Mouse (Mus musculus) hindbrain, embryonic 16.5 days (tissue): Measurements from ENCODE around the gene Mctp1. TPM values are rescaled to one million over a fixed set of nuclear protein-coding genes. Genes with fewer than 3 reads are reported as not detected.

ENCODE experiments used
- ATAC-seq: fragments of 200-750 bp; cut with Nextera tagmentation; 2 replicates; pipeline ENCODE4 v1.8.0; 2017; ENCODE audit warnings: moderate TSS enrichment, moderate library complexity
- H3K27ac ChIP-seq: fragments of 300-500 bp; sonication (generic); 2 replicates; pipeline ENCODE4 v1.5.1; 2014; ENCODE audit warnings: low read depth, mild to moderate bottlenecking, control low read depth, low read length, moderate library complexity
- H3K27me3 ChIP-seq: fragments of 300-500 bp; sonication (generic); replicated peaks from 2 replicates; pipeline ENCODE4 v1.6.1; 2014; ENCODE audit warnings: low read length; ENCODE audit not compliant: control insufficient read depth, insufficient read depth
- H3K36me3 ChIP-seq: fragments of 300-500 bp; sonication (generic); 2 replicates; pipeline ENCODE4 v1.6.1; 2014; ENCODE audit warnings: mild to moderate bottlenecking, low read length, moderate library complexity, mixed read lengths; ENCODE audit not compliant: control insufficient read depth, insufficient read depth
- H3K4me1 ChIP-seq: fragments of 300-500 bp; sonication (generic); 2 replicates; pipeline ENCODE4 v1.6.1; 2014; ENCODE audit warnings: low read depth, low read length; ENCODE audit not compliant: control insufficient read depth, insufficient read depth
- H3K4me2 ChIP-seq: fragments of 300-500 bp; sonication (generic); 2 replicates; pipeline ENCODE4 v1.6.1; 2014; ENCODE audit warnings: mild to moderate bottlenecking, low read length, control low read depth, moderate library complexity
- H3K4me3 ChIP-seq: fragments of 300-500 bp; sonication (generic); 2 replicates; pipeline ENCODE4 v1.5.1; 2014; ENCODE audit warnings: mild to moderate bottlenecking, low read length, control low read depth, moderate library complexity
- H3K9ac ChIP-seq: fragments of 300-500 bp; sonication (generic); 2 replicates; pipeline ENCODE4 v1.6.1; 2014; ENCODE audit warnings: low read depth, mild to moderate bottlenecking, control low read depth, low read length, moderate library complexity
- H3K9me3 ChIP-seq: fragments of 300-500 bp; sonication (generic); 2 replicates; pipeline ENCODE4 v1.6.1; 2014; ENCODE audit warnings: mild to moderate bottlenecking, low read length, moderate library complexity; ENCODE audit not compliant: control insufficient read depth
- whole genome bisulfite sequencing: fragments of 180-500 bp; shearing (Covaris S2); extraction: QIAGEN DNeasy Blood & Tissue Kit; methylation state at CpG from one replicate; pipeline ENCODE4 v1.1.7; 2014; 5-methylcytosine and 5-hydroxymethylcytosine counted together
- polyA plus RNA-seq: library from polyadenylated mRNA; unstranded; fragments of >200 nt; fragmentation: Nextera tagmentation; extraction: Ambion mirVana; gene quantifications from 2 replicates; pipeline ENCODE4 v1.2.1, GENCODE M21; 2015

The Mctp1 gene
- polyA plus RNA-seq, 1 experiment from 2014 or later = 4.1 TPM

DNA sequence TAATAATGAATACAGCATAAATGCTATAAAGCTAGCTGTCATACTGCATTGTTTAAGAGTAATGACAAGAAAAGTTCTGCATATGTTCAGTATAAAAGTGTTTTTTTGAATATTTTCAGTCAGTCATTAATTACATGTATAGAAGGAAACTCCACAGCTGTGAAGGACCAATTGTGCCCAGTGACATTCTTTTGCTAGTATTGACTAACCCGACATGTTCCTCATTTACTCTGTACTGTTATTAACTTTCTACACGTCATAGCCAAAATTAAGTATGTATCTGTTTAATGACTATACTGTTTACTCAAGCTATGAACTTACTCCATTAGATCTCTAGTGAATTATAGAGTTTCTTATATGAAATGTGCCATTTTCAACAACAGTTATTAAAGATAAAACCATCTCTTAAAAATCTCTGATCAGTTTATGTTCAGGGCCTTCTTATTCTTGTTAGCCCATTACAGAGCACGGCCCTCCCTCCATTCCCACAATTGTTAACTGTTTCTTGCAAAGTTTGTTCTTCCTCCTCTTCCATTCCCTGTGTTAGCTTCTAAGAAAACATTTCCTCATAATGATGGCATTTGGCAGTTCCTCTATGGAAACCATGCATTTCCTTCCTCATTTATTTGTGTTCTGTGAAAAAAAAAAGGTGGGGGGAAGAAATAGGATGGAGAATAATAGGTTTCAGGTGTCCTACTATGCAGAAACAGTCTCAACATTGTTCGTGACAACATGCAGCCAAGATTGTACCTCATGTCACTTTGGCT lies 366.5 kb downstream of the Mctp1 start:
- WGBS = 78% methylated on average over 4 of the region's 4 CpGs
- Histone ChIP-seq H3K27me3 (no peaks in the 10 kb centered on the region), H3K36me3 (no peaks in the 10 kb centered on the region), H3K4me1 (no peaks in the 10 kb centered on the region), H3K9ac (no peak overlapping the region), H3K4me3 (no peak overlapping the region), H3K27ac (no peak overlapping the region), H3K4me2 (no peak overlapping the region), H3K9me3 (no peaks in the 10 kb centered on the region)
- no peak for ATAC-seq

DNA sequence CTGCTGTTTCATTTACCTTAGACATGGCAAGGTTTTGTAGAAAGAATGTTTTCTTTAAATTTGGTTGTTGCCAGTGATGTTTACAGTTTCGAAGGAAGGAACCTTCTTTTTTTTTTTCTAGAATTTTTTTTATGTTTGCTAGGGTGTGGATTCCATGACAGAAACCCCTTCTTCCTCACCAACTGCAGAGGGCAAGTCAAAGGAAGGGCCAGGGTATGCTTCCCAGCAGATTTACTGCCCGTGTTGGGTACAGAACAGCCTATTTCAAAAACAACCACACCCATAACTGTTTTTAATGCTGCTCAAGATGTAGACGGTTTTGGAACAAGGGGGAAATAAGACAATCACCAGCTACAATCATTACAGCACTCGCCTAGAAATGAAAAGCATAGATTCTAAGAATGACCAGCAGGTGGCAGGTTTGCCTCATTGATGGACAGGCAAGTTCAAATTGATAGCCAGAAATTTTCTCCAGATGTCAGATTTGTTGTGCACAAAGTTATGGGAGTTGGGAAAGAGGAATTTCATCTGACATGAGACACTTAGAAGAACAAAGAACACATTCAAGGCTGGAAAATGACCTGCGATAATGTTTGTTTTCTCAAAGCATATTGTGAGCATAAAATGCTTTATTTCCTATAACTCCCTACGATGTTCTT lies 375.6 kb downstream of the Mctp1 start:
- WGBS = 23% methylated on average over 6 of the region's 6 CpGs
- Histone ChIP-seq H3K4me1 (no peaks in the 10 kb centered on the region), H3K9me3 (no peaks in the 10 kb centered on the region), H3K4me2 (no peak overlapping the region), H3K27me3 (no peaks in the 10 kb centered on the region), H3K9ac (no peak overlapping the region), H3K27ac (no peak overlapping the region), H3K4me3 (no peak overlapping the region), H3K36me3 (no peaks in the 10 kb centered on the region)
- ATAC-seq = 0 out of 2 replicates have a peak, but pooled peaks have one; percentile 56

DNA sequence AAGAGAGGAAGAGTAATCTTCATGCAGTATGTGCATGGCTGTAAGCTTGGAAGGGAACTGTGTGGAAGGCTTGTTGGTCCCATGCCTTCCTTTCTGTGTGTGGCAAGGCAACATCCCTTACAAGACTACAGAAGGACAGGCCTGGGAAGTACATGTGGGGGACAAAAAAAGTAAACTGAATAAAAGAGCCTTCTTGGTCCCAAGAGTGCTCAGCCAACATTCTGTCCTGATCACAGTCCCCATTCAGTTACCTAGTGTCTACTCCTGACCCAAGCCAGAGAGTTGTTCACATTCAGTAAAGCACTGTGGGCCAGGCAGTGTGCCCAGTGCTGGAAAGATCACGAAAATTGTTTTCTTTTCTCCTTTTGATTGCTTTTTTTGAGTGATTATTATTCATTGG lies 415.3 kb downstream of the Mctp1 start:
- WGBS = 59% methylated on average over 1 of the region's 1 CpGs
- Histone ChIP-seq H3K27ac (no peak overlapping the region), H3K4me2 (no peak overlapping the region), H3K36me3 (no peaks in the 10 kb centered on the region), H3K27me3 (no peaks in the 10 kb centered on the region), H3K9me3 (no peaks in the 10 kb centered on the region), H3K9ac (no peak overlapping the region), H3K4me3 (no peak overlapping the region), H3K4me1 (no peaks in the 10 kb centered on the region)
- ATAC-seq = peak; percentile 86

DNA sequence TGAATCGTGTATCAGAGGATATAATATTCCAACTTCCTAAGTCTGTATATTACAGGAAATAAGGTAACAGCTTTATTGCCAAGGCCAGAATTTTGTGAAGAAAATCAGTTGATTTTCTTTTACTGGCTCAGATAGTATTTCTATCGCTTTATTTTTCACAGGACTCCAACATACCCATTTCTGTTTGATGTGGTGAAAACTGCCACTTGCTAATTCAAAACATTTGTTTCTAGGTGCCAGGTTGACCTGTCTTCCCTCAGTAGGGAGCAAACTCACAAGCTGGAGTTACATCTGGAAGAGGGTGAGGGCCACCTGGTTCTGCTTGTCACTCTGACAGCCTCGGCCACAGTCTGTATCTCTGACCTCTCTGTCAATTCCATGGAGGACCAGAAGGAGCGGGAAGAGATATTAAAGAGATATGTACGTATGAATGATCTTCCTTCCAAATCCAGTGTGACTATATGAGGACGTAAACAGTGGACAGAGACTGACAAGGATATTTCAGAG lies 416.8 kb downstream of the Mctp1 start:
- Histone ChIP-seq H3K4me2 (no peak overlapping the region), H3K4me3 (no peak overlapping the region), H3K27me3 (no peaks in the 10 kb centered on the region), H3K36me3 (no peaks in the 10 kb centered on the region), H3K4me1 (no peaks in the 10 kb centered on the region), H3K27ac (no peak overlapping the region), H3K9me3 (no peaks in the 10 kb centered on the region), H3K9ac (no peak overlapping the region)
- 75% methylated on average over 6 of the region's 6 CpGs for WGBS
- no peak for ATAC-seq

DNA sequence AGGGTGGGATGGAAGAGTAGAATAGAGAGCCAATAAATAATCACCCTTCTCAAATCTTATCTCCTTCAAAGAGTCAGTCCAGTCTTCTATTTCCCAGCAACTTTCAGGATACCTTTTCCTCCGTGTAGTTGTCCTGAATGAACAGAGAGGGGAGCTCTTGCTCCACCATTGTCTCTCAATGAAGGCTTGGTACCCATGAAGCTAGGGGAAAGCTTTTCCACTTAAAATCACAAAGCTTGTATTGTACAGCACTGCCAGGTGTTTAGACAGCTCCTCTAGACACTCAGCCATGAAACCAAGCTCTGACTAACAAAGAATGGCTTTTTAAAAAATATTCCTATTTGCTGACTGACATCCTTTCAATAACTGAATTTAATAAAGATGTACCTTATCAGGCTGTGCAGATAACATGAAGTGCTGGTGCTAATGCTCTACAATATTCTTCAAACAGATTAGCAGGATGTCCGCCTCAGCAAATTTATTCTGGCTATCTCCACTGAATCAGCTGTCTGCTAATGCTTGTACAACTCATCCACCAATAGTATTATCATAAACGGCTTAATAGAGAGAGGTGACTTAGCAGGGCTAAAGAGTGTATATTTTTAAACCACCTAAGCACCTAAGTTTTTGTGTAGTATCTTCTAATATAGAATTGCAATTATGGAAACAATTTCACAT lies 417.9 kb downstream of the Mctp1 start:
- H3K9ac ChIP-seq = no peak overlapping the region
- H3K27me3 ChIP-seq = no peaks in the 10 kb centered on the region
- 31% methylated on average over 3 of the region's 3 CpGs for whole genome bisulfite sequencing
- no peak overlapping the region for H3K4me3 ChIP-seq
- H3K27ac ChIP-seq = no peak overlapping the region
- no peaks in the 10 kb centered on the region for H3K9me3 ChIP-seq
- no peaks in the 10 kb centered on the region for H3K36me3 ChIP-seq
- no peaks in the 10 kb centered on the region for H3K4me1 ChIP-seq
- H3K4me2 ChIP-seq = no peak overlapping the region
- ATAC-seq = peak; percentile 93

DNA sequence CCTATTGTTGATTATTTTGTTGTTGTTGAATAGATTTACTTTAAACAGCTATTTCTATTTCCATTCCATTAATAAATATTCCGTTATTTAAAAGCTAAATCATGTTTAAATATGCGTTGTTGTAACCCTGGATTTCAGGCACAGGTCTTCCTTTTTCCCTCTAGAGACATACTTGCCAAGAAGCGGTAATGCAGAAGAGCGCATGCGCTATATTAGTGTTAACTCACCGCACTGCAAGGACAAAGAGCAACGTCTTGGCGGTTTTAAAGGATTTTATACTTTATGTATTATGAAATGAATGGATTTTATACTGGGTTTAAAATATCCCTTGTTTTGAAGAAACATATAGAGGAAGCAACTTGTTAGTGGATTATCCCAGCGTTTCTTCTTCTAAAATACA lies 418.6 kb downstream of the Mctp1 start:
- H3K4me1 ChIP-seq = no peaks in the 10 kb centered on the region
- no peaks in the 10 kb centered on the region for H3K36me3 ChIP-seq
- H3K9me3 ChIP-seq = no peaks in the 10 kb centered on the region
- no peak overlapping the region for H3K9ac ChIP-seq
- WGBS = 80% methylated on average over 9 of the region's 9 CpGs
- no peak overlapping the region for H3K4me3 ChIP-seq
- ATAC-seq = no peak
- H3K27me3 ChIP-seq = no peaks in the 10 kb centered on the region
- no peak overlapping the region for H3K27ac ChIP-seq
- H3K4me2 ChIP-seq = no peak overlapping the region

DNA sequence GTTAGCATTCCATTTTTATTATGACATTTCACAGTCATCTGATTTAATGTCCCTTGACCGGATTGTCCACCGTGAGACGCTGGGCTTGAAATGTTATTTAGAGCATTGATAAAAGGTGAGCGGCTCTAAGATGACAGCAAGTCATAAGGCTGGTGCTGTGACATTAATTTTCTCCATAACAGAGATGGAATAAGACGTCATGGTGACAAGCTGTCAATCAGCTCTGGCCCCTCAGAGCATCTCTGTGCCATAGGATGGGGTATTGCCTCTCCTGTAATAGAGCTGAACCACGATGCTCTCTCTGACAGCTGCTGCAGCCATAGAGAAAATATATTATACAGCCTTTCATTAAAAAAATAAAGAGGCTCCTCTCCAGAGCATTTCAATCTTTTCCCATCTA lies 419.5 kb downstream of the Mctp1 start:
- ATAC-seq = 0 out of 2 replicates have a peak, but pooled peaks have one; percentile 53
- no peaks in the 10 kb centered on the region for H3K4me1 ChIP-seq
- H3K36me3 ChIP-seq = no peaks in the 10 kb centered on the region
- H3K4me2 ChIP-seq = no peak overlapping the region
- H3K27me3 ChIP-seq = no peaks in the 10 kb centered on the region
- H3K9ac ChIP-seq = no peak overlapping the region
- no peak overlapping the region for H3K27ac ChIP-seq
- no peak overlapping the region for H3K4me3 ChIP-seq
- no peaks in the 10 kb centered on the region for H3K9me3 ChIP-seq
- 43% methylated on average over 6 of the region's 6 CpGs for WGBS

DNA sequence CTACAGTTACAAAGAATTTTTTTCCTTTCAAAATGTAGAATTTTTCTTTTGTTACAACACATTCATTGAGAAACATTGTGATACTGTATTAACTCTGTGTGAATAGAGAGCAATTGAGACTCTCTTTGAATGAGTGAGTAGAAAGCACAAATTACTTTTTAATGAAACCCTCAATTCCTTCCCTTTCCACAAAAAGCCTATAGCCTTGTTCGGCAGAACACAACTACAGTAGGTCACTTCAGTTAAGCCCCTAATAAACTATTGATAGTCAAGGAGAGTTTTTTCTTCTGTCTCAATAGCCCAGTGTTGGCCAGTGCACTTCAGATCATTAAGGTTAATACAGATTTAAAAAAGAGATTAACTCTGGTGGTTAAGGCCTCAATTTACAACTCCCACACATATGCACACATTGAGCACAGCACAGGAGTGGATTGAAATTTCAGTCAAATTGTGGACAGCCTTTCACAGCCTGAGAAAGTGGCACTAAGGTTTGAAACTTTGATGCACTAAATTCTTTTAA lies 424.6 kb downstream of the Mctp1 start:
- no peak overlapping the region for H3K4me3 ChIP-seq
- no peaks in the 10 kb centered on the region for H3K36me3 ChIP-seq
- H3K4me1 ChIP-seq = no peaks in the 10 kb centered on the region
- H3K27ac ChIP-seq = no peak overlapping the region
- H3K4me2 ChIP-seq = no peak overlapping the region
- no peaks in the 10 kb centered on the region for H3K9me3 ChIP-seq
- no peak overlapping the region for H3K9ac ChIP-seq
- no peak for ATAC-seq
- no peaks in the 10 kb centered on the region for H3K27me3 ChIP-seq
- WGBS = 27% methylated on average over 1 of the region's 1 CpGs

DNA sequence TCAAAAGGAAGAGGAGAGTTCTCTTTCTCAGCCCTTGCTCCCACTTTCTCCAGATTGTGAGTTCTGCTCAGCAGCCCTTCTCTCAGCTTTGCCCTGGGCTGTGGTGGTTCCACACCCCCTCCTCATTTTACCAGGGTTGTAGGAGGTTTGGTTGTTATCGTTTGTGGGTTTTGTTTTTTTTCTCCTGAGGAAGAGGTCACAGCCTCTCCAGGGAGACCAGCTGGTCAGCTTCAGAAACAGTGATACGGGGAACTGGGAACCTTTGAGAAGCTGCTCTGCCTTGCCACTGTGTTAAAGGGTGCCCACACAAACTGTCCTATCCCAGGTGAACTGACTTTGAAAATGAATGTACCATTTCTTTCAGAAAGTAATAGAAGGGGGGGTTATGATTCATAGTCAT lies 425.5 kb downstream of the Mctp1 start:
- H3K27me3 ChIP-seq = no peaks in the 10 kb centered on the region
- no peaks in the 10 kb centered on the region for H3K4me1 ChIP-seq
- 14% methylated on average over 2 of the region's 2 CpGs for WGBS
- no peak for ATAC-seq
- no peaks in the 10 kb centered on the region for H3K9me3 ChIP-seq
- H3K4me3 ChIP-seq = no peak overlapping the region
- no peak overlapping the region for H3K9ac ChIP-seq
- H3K27ac ChIP-seq = no peak overlapping the region
- no peaks in the 10 kb centered on the region for H3K36me3 ChIP-seq
- no peak overlapping the region for H3K4me2 ChIP-seq
